Mouse (Mus musculus) intestine, embryonic 14.5 days (tissue): Measurements from ENCODE around the gene Nav2. TPM values are rescaled to one million over a fixed set of nuclear protein-coding genes. Genes with fewer than 3 reads are reported as not detected.

Experiments
- ATAC-seq: fragments of 200-750 bp; cut with Nextera tagmentation; replicated peaks from 2 replicates; pipeline ENCODE4 v1.8.0; 2017; ENCODE audit warnings: low read depth, moderate number of reproducible peaks, moderate TSS enrichment, moderate library complexity; ENCODE audit not compliant: low FRiP score, low TSS enrichment
- DNase-seq: peaks from one replicate; pipeline ENCODE4 v3.0.0-alpha.2; 2018; ENCODE audit warnings: low spot score
- H3K27ac ChIP-seq: fragments of 300-500 bp; sonication (generic); 2 replicates; pipeline ENCODE4 v1.5.1; 2014; ENCODE audit warnings: low read depth, mild to moderate bottlenecking, control low read depth
- H3K27me3 ChIP-seq: fragments of 300-500 bp; sonication (generic); replicated peaks from 2 replicates; pipeline ENCODE4 v1.6.1; 2014; ENCODE audit warnings: low read length, control low read depth; ENCODE audit not compliant: control insufficient read depth, insufficient read depth
- H3K36me3 ChIP-seq: fragments of 300-500 bp; sonication (generic); 2 replicates; pipeline ENCODE4 v1.6.1; 2014; ENCODE audit warnings: low read length, control low read depth; ENCODE audit not compliant: control insufficient read depth, insufficient read depth
- H3K4me1 ChIP-seq: fragments of 300-500 bp; sonication (generic); replicated peaks from 2 replicates; pipeline ENCODE4 v1.6.1; 2014; ENCODE audit warnings: low read length, control low read depth, mixed read lengths; ENCODE audit not compliant: control insufficient read depth, insufficient read depth
- H3K4me2 ChIP-seq: fragments of 300-500 bp; sonication (generic); 2 replicates; pipeline ENCODE4 v1.6.1; 2014; ENCODE audit warnings: low read length
- H3K4me3 ChIP-seq: fragments of 300-500 bp; sonication (generic); 2 replicates; pipeline ENCODE4 v1.5.1; 2014; ENCODE audit warnings: low read depth, low read length, control low read depth, mixed read lengths
- H3K9ac ChIP-seq: fragments of 300-500 bp; sonication (generic); 2 replicates; pipeline ENCODE4 v1.6.1; 2014; ENCODE audit warnings: mild to moderate bottlenecking, low read length
- H3K9me3 ChIP-seq: fragments of 300-500 bp; sonication (generic); 2 replicates; pipeline ENCODE4 v1.6.1; 2016; ENCODE audit warnings: low read length, control low read depth; ENCODE audit not compliant: control insufficient read depth
- WGBS: fragments of 180-500 bp; shearing (Covaris S2); extraction: QIAGEN DNeasy Blood & Tissue Kit; methylation state at CpG from one replicate; pipeline ENCODE4 v1.1.7; 2014; 5-methylcytosine and 5-hydroxymethylcytosine counted together
- polyA plus RNA-seq: library from polyadenylated mRNA; unstranded; fragments of >200 nt; fragmentation: Nextera tagmentation; extraction: Ambion mirVana; gene quantifications from 2 replicates; pipeline ENCODE4 v1.2.1, GENCODE M21; 2014

Nav2 gene
- polyA plus RNA-seq, 1 experiment from 2014 or later, result 31.5 TPM

DNA sequence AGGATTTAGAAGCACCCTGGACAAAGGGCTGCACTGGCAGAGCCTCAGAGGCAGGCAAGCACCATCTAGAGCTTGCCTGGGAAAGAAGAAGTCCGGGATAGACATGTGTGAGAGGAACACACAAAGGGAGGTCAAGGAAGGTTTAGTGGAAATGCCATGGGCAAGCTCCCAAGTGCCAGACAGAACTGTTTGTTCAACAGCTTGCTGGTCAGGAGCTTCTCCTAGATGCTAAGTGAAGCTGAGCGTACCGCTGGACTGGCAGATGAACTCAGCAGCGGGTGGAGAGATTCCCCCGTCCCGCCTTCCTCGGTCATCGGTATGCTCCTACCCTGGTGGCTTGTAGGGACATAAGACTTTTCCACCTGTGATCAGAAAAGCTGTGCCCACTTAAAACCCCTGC is 654.3 kb downstream of the Nav2 start:
- Histone ChIP-seq H3K36me3 (peaks cover 68% of the 10 kb centered on the region), H3K4me2 (no peak overlapping the region), H3K4me1 (no peaks in the 10 kb centered on the region), H3K27me3 (no peaks in the 10 kb centered on the region), H3K27ac (no peak overlapping the region), H3K4me3 (no peak overlapping the region), H3K9ac (no peak overlapping the region), H3K9me3 (no peaks in the 10 kb centered on the region)
- WGBS, result 92% methylated on average over 8 of the region's 8 CpGs
- no peak for DNase-seq
- no peak for ATAC-seq

DNA sequence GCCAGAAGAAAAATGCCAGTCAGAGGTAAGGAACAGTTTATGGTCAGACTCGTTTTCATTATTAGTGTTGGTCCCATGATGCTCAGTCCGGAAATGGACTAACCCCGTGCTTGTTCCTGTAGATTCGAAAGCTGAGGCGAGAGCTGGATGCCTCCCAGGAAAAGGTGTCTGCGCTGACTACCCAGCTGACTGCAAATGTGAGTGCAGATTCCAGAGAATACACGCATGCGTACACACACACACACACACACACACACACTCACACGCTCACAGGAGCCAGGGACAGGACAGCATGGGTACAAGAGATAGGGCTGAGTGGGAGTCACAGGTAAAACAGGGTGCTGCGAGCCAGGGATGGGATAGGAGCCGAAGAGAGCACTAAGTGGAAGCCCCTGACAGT is 656.6 kb downstream of the Nav2 start:
- H3K9ac ChIP-seq, result no peak overlapping the region
- no peak for ATAC-seq
- WGBS, result 94% methylated on average over 11 of the region's 11 CpGs

DNA sequence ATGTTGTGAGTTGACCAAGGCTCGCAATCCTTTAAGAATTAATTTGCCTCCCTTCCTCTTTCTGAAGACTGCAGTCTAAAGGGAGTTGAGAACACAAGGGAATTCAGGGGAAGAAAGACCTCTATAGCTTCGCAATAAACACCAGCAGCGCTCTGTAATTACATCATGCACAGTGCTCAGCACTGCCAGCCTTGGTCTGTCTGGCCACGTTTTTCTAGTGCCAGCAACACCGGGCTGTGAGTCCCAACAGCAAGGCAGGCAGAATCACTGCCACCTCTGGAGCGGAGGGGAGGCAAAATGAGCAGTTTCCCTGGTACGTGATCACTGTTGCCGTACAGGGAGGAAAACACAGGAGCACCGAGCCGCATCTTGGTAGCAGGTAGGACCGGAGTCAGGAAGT is 657.3 kb downstream of the Nav2 start:
- Histone ChIP-seq H3K4me3 (no peak overlapping the region), H3K27ac (no peak overlapping the region), H3K9me3 (no peaks in the 10 kb centered on the region), H3K4me1 (no peaks in the 10 kb centered on the region), H3K36me3 (peaks cover 79% of the 10 kb centered on the region), H3K9ac (no peak overlapping the region), H3K27me3 (no peaks in the 10 kb centered on the region), H3K4me2 (no peak overlapping the region)
- no peak for ATAC-seq
- no peak for DNase-seq
- WGBS, result 91% methylated on average over 11 of the region's 11 CpGs

More for the DNA sequence above, 656.6 kb downstream of the Nav2 start:
- Histone ChIP-seq H3K27ac (no peak overlapping the region), H3K4me3 (no peak overlapping the region), H3K4me1 (no peaks in the 10 kb centered on the region), H3K36me3 (peaks cover 73% of the 10 kb centered on the region), H3K9me3 (no peaks in the 10 kb centered on the region), H3K27me3 (no peaks in the 10 kb centered on the region), H3K4me2 (no peak overlapping the region)
- DNase-seq, result no peak

DNA sequence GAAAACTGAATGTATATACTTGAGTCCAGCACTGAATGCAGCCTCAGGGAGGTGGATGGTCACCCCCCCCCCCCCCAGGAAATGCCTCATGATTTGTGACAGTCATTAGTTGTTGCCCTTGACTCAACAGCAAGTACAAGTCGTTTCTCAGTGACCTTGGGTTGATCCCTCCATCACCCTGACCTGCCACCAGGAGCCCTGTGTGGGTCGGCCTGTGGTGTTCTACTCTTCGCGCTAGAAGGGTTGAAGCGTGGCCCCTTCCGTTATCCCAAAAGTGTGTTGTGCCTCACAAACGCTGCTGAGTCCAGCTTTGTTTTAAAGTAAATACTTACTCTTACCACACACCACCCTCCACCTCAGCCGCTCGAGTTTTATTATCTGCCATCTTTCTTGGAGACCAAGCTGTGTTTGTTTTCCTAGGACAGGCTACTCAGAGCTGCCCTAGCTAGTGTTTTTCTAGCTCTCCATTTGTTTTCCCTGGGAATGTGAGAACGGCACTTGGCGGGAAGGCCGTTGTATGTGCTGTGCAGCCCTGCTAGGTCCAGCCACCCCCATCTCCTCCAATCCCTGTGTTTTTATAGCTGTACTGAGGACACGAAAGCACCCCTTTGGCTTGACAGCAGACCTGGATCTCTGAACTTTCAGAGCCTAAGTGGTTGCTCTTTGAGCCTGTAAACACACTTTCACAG is 659.0 kb downstream of the Nav2 start:
- no peak overlapping the region for H3K4me2 ChIP-seq
- WGBS, result 52% methylated on average over 13 of the region's 13 CpGs
- no peaks in the 10 kb centered on the region for H3K9me3 ChIP-seq
- DNase-seq, result no peak
- H3K27ac ChIP-seq, result no peak overlapping the region
- ATAC-seq, result no peak
- H3K4me1 ChIP-seq, result no peaks in the 10 kb centered on the region
- H3K27me3 ChIP-seq, result no peaks in the 10 kb centered on the region
- H3K9ac ChIP-seq, result no peak overlapping the region
- H3K4me3 ChIP-seq, result no peak overlapping the region
- H3K36me3 ChIP-seq, result peaks cover 84% of the 10 kb centered on the region

DNA sequence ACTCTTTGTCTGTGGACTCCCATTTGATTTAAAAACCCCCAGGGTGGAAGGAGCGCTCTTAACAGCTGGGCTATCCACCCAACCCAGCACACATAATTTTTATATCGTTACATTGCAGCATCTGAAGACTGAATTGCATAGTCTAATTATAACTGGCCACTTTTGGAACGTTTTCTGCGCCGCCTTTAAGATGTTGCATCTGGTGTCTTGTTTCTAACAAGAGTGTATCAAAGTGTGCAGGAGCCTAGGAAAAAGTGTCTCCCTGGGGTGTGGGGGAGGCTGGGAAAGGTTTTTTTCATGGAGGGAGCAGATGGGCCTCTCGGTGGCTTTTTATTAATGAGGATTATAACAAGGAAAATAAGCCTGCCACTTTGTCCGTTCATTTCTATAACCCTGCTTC is 661.1 kb downstream of the Nav2 start:
- Histone ChIP-seq H3K27me3 (no peaks in the 10 kb centered on the region), H3K36me3 (peaks cover 85% of the 10 kb centered on the region), H3K4me2 (no peak overlapping the region), H3K4me1 (no peaks in the 10 kb centered on the region), H3K4me3 (no peak overlapping the region), H3K9me3 (no peaks in the 10 kb centered on the region), H3K9ac (no peak overlapping the region), H3K27ac (no peak overlapping the region)
- DNase-seq, result no peak
- WGBS, result 94% methylated on average over 7 of the region's 7 CpGs
- ATAC-seq, result no peak

DNA sequence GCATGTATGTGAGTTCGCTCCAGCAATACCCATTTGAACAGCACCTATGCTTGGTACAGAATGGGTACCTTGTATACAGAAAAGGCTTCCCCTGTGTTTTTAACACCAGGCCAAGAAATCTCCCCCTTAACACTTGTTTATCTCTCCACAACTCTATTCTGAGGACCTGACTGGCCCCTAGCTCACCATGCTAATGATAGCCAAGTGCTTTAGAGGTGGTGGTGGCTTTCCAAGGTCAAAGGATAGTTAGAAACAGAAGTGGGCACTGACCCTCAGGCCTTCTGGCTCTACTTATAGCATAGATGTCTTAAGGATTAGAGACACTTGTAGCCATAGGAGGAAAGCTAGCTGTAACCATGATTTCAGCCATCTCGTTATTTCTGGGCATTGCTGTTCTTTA is 663.1 kb downstream of the Nav2 start:
- ATAC-seq, result no peak
- H3K4me2 ChIP-seq, result no peak overlapping the region
- no peaks in the 10 kb centered on the region for H3K4me1 ChIP-seq
- no peak for DNase-seq
- H3K9ac ChIP-seq, result no peak overlapping the region
- H3K27me3 ChIP-seq, result no peaks in the 10 kb centered on the region
- no peak overlapping the region for H3K27ac ChIP-seq
- 89% methylated on average over 2 of the region's 2 CpGs for WGBS
- no peaks in the 10 kb centered on the region for H3K9me3 ChIP-seq
- no peak overlapping the region for H3K4me3 ChIP-seq
- peaks cover 87% of the 10 kb centered on the region for H3K36me3 ChIP-seq

DNA sequence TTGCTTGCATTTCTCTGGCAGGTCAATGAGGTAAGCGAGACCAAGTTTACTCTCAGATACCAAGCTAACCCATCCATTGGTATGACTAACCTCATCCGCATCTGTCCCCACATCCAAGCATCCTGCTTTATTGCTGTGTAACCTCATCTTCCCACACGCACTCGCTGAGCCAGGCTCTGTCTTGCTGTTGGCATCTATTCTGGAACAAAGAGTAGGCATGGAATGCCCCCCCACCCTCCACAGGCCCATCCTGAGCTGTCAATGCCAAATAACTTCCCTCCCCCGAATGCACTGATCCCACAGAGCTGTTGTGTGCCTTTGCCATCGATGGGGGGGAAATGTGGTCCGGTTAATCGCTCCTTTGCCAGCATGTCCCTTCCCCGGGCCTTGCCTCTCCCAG is 666.7 kb downstream of the Nav2 start:
- H3K36me3 ChIP-seq, result peaks cover 92% of the 10 kb centered on the region

DNA sequence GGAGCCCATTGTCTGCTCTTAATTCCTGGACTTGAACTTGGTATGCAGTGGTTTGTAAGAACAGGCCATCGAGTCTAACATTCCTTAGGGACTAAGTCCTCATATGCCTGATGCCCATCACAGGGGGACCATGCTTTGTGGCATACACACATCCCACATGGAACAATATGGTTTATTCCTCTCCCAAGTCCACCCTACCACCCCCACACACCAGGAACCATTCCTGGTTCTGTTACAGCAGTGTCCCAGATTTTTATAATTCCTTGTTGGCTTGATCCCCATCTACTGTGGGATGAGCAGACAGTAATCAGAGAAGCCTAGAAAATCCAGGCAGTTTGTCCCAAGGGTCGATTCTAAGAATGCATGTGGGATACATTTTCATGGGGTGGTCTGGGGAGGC is 668.6 kb downstream of the Nav2 start:
- Histone ChIP-seq H3K36me3 (peaks cover 84% of the 10 kb centered on the region), H3K9me3 (no peaks in the 10 kb centered on the region), H3K4me3 (no peak overlapping the region), H3K9ac (no peak overlapping the region), H3K27me3 (no peaks in the 10 kb centered on the region), H3K4me1 (no peaks in the 10 kb centered on the region), H3K27ac (no peak overlapping the region), H3K4me2 (no peak overlapping the region)
- DNase-seq (no peak), ATAC-seq (no peak)
- WGBS, result 86% methylated on average over 2 of the region's 2 CpGs

More for the DNA sequence above, 666.7 kb downstream of the Nav2 start:
- H3K4me1 ChIP-seq, result no peaks in the 10 kb centered on the region
- no peak overlapping the region for H3K4me2 ChIP-seq
- H3K9me3 ChIP-seq, result no peaks in the 10 kb centered on the region
- DNase-seq (no peak), ATAC-seq (no peak)
- H3K4me3 ChIP-seq, result no peak overlapping the region
- no peaks in the 10 kb centered on the region for H3K27me3 ChIP-seq
- 94% methylated on average over 9 of the region's 9 CpGs for WGBS
- no peak overlapping the region for H3K27ac ChIP-seq
- H3K9ac ChIP-seq, result no peak overlapping the region

DNA sequence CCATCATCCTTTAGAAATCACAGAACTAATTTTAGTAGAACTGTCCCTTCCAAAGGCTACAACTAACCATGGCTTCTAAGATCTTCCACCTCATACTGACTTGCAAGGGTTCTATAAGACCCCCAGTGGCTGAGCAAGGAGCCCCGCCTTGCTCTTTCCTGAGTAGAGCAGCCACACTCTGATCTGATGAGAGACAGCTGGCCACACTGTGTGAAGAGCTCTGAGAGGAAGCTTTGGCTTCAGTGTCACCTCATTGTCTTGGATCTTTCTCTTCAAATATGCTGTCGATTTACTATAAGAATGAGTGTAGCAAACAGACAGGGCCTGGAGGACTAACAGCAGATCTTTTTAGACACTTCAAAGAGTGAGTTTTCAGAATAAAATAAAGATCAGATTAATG is 673.4 kb downstream of the Nav2 start:
- Histone ChIP-seq H3K27me3 (no peaks in the 10 kb centered on the region), H3K9ac (no peak overlapping the region), H3K36me3 (peaks cover 82% of the 10 kb centered on the region), H3K9me3 (no peaks in the 10 kb centered on the region), H3K4me2 (no peak overlapping the region), H3K4me3 (no peak overlapping the region), H3K27ac (no peak overlapping the region), H3K4me1 (no peaks in the 10 kb centered on the region)
- WGBS, result 89% methylated on average over 2 of the region's 2 CpGs
- DNase-seq, result no peak
- ATAC-seq, result no peak
